Mouse (Mus musculus) forebrain, embryonic 11.5 days (tissue): ENCODE data around the gene Unc5a. TPM values are rescaled to one million over a fixed set of nuclear protein-coding genes. Genes with fewer than 3 reads are reported as not detected.

ENCODE experiments used
- ATAC-seq: fragments of 200-750 bp; cut with Nextera tagmentation; replicated peaks from 2 replicates; pipeline ENCODE4 v1.8.0; 2017; ENCODE audit warnings: moderate TSS enrichment; ENCODE audit not compliant: low FRiP score
- DNase-seq: peaks from one replicate; pipeline ENCODE4 v3.0.0-alpha.2; 2017; ENCODE audit warnings: low spot score
- H3K27ac ChIP-seq: fragments of 300-500 bp; sonication (generic); 2 replicates; pipeline ENCODE4 v1.5.1; 2014; ENCODE audit warnings: low read depth, low read length
- H3K27me3 ChIP-seq: fragments of 300-500 bp; sonication (generic); 2 replicates; pipeline ENCODE4 v1.6.1; 2014; ENCODE audit warnings: mild to moderate bottlenecking, low read length, mixed read lengths; ENCODE audit not compliant: control insufficient read depth, insufficient read depth
- H3K36me3 ChIP-seq: fragments of 300-500 bp; sonication (generic); 2 replicates; pipeline ENCODE4 v1.6.1; 2014; ENCODE audit warnings: mild to moderate bottlenecking, low read length, moderate library complexity, mixed read lengths; ENCODE audit not compliant: control insufficient read depth, insufficient read depth
- H3K4me1 ChIP-seq: fragments of 300-500 bp; sonication (generic); replicated peaks from 2 replicates; pipeline ENCODE4 v1.6.1; 2014; ENCODE audit warnings: low read length, mixed read lengths; ENCODE audit not compliant: control insufficient read depth, insufficient read depth
- H3K4me2 ChIP-seq: fragments of 300-500 bp; sonication (generic); 2 replicates; pipeline ENCODE4 v1.6.1; 2014; ENCODE audit warnings: low read depth, mild to moderate bottlenecking, low read length, moderate library complexity, mixed read lengths; ENCODE audit not compliant: severe bottlenecking
- H3K4me3 ChIP-seq: fragments of 300-500 bp; sonication (generic); 2 replicates; pipeline ENCODE4 v1.5.1; 2014; ENCODE audit warnings: low read depth, low read length
- H3K9ac ChIP-seq: fragments of 300-500 bp; sonication (generic); 2 replicates; pipeline ENCODE4 v1.6.1; 2014; ENCODE audit warnings: low read length
- H3K9me3 ChIP-seq: fragments of 300-500 bp; sonication (generic); 2 replicates; pipeline ENCODE4 v1.6.1; 2016; ENCODE audit warnings: low read length, mixed read lengths; ENCODE audit not compliant: control insufficient read depth
- WGBS: fragments of 180-500 bp; shearing (Covaris S2); extraction: QIAGEN DNeasy Blood & Tissue Kit; methylation state at CpG from one replicate; pipeline ENCODE4 v1.1.7; 2014; 5-methylcytosine and 5-hydroxymethylcytosine counted together
- polyA plus RNA-seq: library from polyadenylated mRNA; unstranded; fragments of >200 nt; fragmentation: Nextera tagmentation; extraction: Ambion mirVana; gene quantifications from 2 replicates; pipeline ENCODE4 v1.2.1, GENCODE M21; 2014

Gene Unc5a
- polyA plus RNA-seq, 1 experiment from 2014 or later = 3.7 TPM

- H3K9ac ChIP-seq = no peak overlapping the region; the same call in 1 of the 2 replicates
- H3K4me3 ChIP-seq = no peak overlapping the region
- ATAC-seq (no peak), DNase-seq (peak; percentile 50)
- H3K4me1 ChIP-seq = peaks cover 9% of the 10 kb centered on the region; the same call in 1 of the 2 replicates
- no peak overlapping the region for H3K4me2 ChIP-seq
- H3K27ac ChIP-seq = no peak overlapping the region
- 0 out of 2 replicates have a peak, but pooled peaks cover 3% of the 10 kb centered on the region for H3K27me3 ChIP-seq
- H3K36me3 ChIP-seq = no peaks in the 10 kb centered on the region
- whole genome bisulfite sequencing = 19% methylated on average over 9 of the region's 9 CpGs
- H3K9me3 ChIP-seq = no peaks in the 10 kb centered on the region
Observed at GRCm38 (mm10) chr13:55013702-55014344, 64.6 kb downstream of the Unc5a start.

DNA sequence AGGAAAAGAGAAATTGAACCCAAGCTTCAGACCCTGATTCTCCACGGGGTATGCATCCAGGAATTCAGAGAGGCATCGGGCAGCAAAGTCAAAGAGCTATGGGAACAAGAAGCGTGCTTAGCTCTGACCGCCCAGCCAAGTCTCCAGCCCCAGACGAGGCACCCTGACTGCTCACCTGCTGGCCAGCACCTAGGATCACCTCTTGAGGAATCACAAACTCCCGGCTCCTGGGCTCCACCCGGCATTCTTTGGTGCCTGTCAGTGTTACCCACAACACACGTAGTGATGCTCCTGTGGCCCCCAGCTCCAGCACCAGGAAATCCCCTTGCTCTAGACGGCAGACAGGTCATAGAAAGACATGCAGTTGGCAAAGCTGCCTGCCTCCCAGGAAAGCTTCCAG is 65.2 kb downstream of the Unc5a start:
- DNase-seq = no peak
- WGBS = 60% methylated on average over 9 of the region's 9 CpGs
- H3K9ac ChIP-seq = no peak overlapping the region
- ATAC-seq = no peak
- H3K27me3 ChIP-seq = 0 out of 2 replicates have a peak, but pooled peaks cover 3% of the 10 kb centered on the region
- H3K9me3 ChIP-seq = no peaks in the 10 kb centered on the region
- no peak overlapping the region for H3K4me2 ChIP-seq
- H3K4me3 ChIP-seq = no peak overlapping the region
- H3K27ac ChIP-seq = no peak overlapping the region
- H3K36me3 ChIP-seq = no peaks in the 10 kb centered on the region
- H3K4me1 ChIP-seq = peaks cover 7% of the 10 kb centered on the region; the same call in 1 of the 2 replicates

DNA sequence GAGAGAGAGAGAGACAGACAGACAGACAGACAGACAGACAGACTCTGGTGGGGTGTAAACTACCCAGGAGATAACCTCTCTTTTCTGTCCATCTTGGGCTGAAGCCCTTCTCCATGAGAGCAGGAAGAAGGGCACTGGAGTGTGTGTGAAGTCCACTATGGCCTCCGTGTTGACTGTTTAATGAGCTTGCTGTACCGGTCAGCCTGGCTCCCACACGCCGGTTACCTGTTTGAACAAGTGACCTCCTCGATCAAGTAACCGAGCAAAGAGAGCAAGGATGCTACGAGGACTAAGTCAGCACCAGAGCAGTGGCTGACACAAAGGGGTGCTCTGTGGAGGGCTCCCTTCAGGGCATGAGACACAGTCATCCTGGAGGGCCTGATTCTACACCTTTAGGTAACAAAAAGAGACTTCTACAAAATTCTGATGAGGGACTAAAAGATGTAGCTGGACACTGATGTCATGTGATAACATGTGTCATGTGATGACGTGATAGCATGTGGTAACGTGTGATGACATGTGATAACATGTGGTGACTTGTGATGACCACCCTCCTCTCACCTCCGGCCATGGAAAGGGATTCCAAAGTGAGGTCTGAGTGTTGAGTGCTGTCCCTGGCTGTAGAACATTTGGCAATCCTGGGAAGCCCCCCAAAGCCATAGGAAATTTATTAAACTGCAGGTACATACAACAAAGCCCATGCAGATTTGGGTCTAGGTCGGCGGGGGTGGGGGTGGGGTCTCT is 68.1 kb downstream of the Unc5a start:
- Histone ChIP-seq H3K27ac (no peak overlapping the region), H3K4me1 (peaks cover 6% of the 10 kb centered on the region; the same call in 1 of the 2 replicates), H3K9ac (no peak overlapping the region), H3K9me3 (no peaks in the 10 kb centered on the region), H3K4me3 (no peak overlapping the region), H3K4me2 (no peak overlapping the region), H3K27me3 (0 out of 2 replicates have a peak, but pooled peaks cover 1% of the 10 kb centered on the region), H3K36me3 (no peaks in the 10 kb centered on the region)
- WGBS = 89% methylated on average over 12 of the region's 12 CpGs
- DNase-seq (no peak), ATAC-seq (no peak)

- ATAC-seq (no peak), DNase-seq (no peak)
- Histone ChIP-seq H3K9me3 (no peaks in the 10 kb centered on the region), H3K36me3 (no peaks in the 10 kb centered on the region), H3K4me2 (no peak overlapping the region), H3K27ac (no peak overlapping the region), H3K27me3 (no peaks in the 10 kb centered on the region), H3K9ac (no peak overlapping the region), H3K4me1 (peaks cover 7% of the 10 kb centered on the region; the same call in 1 of the 2 replicates), H3K4me3 (no peak overlapping the region)
- WGBS = 84% methylated on average over 8 of the region's 8 CpGs
Observed at GRCm38 (mm10) chr13:55017898-55018599, 68.8 kb downstream of the Unc5a start.

GRCm38 (mm10) chr13:55018700-55019099 is 69.5 kb downstream of the Unc5a start:
- no peak for ATAC-seq
- 88% methylated on average over 9 of the region's 9 CpGs for WGBS

DNA sequence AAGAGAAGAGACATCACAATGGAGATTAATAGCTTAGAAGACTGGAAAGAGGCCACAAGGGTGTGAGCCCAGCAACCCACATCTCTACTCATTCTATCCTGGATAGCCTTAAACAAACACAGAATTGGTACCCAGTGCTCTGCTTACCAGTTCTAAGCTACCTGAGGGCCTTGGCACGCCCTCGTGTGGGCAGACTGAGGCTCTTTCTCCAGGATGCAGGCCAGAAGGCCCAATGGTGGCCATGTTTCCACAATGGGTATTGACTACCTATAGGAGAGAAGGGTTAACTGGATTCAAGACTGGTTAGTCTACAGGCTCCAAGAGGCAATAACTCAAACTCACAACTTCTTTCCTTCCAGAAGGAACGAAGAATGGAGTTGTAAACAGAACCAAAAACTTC is 70.0 kb downstream of the Unc5a start:
- Histone ChIP-seq H3K4me1 (peaks cover 3% of the 10 kb centered on the region; the same call in 1 of the 2 replicates), H3K27me3 (no peaks in the 10 kb centered on the region), H3K9me3 (no peaks in the 10 kb centered on the region), H3K4me2 (no peak overlapping the region), H3K36me3 (no peaks in the 10 kb centered on the region), H3K4me3 (no peak overlapping the region), H3K9ac (no peak overlapping the region), H3K27ac (no peak overlapping the region)
- no peak for ATAC-seq
- 69% methylated on average over 3 of the region's 3 CpGs for WGBS
- no peak for DNase-seq

More at GRCm38 (mm10) chr13:55018700-55019099, 69.5 kb downstream of the Unc5a start:
- DNase-seq = no peak
- Histone ChIP-seq H3K9me3 (no peaks in the 10 kb centered on the region), H3K4me3 (no peak overlapping the region), H3K4me1 (peaks cover 7% of the 10 kb centered on the region; the same call in 1 of the 2 replicates), H3K9ac (no peak overlapping the region), H3K27ac (no peak overlapping the region), H3K27me3 (no peaks in the 10 kb centered on the region), H3K4me2 (no peak overlapping the region), H3K36me3 (no peaks in the 10 kb centered on the region)

GRCm38 (mm10) chr13:55020051-55020450 is 70.8 kb downstream of the Unc5a start:
- 0 out of 2 replicates have a peak, but pooled peaks cover 2% of the 10 kb centered on the region for H3K4me1 ChIP-seq
- H3K36me3 ChIP-seq = no peaks in the 10 kb centered on the region
- no peak for DNase-seq
- H3K4me3 ChIP-seq = no peak overlapping the region
- no peak for ATAC-seq
- no peaks in the 10 kb centered on the region for H3K27me3 ChIP-seq
- WGBS = 96% methylated on average over 4 of the region's 4 CpGs
- H3K27ac ChIP-seq = no peak overlapping the region
- H3K4me2 ChIP-seq = no peak overlapping the region
- H3K9me3 ChIP-seq = no peaks in the 10 kb centered on the region
- no peak overlapping the region for H3K9ac ChIP-seq

DNA sequence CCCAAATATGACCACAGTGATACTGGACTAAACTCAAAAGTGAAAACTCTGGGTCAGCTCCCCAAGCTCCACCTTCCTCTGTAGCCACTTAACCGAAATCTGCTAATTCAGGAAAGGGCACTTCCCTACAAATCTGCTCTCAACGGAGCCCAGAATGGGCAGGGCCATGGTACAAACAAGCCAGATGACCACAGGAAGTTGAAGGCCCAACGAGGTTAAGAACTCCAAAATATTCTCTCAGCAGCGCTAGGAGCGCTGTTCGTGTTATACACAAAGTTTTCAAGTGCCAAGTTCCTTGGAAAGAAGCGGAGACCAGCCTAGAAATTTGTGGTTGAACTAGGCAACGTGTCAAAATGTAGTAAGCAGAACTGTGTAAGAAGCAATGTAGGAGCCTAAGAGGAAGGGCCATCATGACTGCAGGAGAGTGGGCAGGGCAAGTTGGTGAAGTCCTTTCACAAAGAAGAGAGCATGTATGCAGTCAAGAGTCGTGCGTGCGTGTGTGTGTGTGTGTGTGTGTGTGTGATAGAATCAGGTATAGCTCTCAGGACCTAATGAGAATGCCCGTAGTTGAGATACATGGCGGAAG is 72.1 kb downstream of the Unc5a start, which contains the start of gene Hk3:
Hk3 (minus strand) TSS at position 192 of the 586 bp plus-strand sequence.
- Histone ChIP-seq H3K4me3 (no peak within 1 kb of the TSS), H3K27me3 (no peaks in the 10 kb centered on the region), H3K36me3 (no peaks in the 10 kb centered on the region), H3K9me3 (no peaks in the 10 kb centered on the region), H3K9ac (no peak within 1 kb of the TSS), H3K27ac (no peak within 1 kb of the TSS), H3K4me2 (no peak within 1 kb of the TSS), H3K4me1 (0 out of 2 replicates have a peak, but pooled peaks cover 2% of the 10 kb centered on the region)
- 91% methylated on average over 13 of the region's 13 CpGs for WGBS
- no peak for DNase-seq
- no peak for ATAC-seq
